Mouse (Mus musculus) olfactory bulb, adult 2 months (tissue): Measurements from ENCODE around the gene Zdhhc4.

Source experiments
- CTCF ChIP-seq: fragments of 200-500 bp; IDR thresholded peaks from 2 replicates; pipeline ENCODE4 v1.5.1; 2012; ENCODE audit warnings: low read depth, mild to moderate bottlenecking, low read length, moderate library complexity; ENCODE audit not compliant: insufficient read depth
- POLR2A ChIP-seq: fragments of 200-500 bp; IDR thresholded peaks from 2 replicates; pipeline ENCODE4 v1.6.1; 2012; ENCODE audit warnings: mild to moderate bottlenecking, low read depth, low read length, moderate library complexity; ENCODE audit not compliant: insufficient read depth

DNA sequence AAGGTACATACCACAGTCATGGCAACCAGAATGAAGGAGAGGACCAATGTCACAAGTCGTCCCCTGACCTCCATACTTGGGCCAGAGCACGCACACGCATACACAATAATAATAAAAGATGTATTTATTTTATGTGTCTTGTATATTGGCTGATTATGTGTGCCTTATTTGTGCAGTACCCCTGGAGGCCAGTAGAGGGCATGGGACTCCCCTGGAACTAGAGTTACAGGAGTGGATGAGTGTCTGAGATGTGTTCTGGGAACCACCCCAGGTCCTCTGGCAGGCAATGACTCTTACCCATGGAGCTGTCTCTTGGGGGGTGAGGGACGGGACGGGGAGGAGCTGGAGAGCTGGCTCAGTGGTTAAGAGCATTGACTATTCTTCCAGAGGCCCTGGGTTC, 30.9 kb upstream of the Zdhhc4 start:
- TF ChIP-seq CTCF = no peak
- no peak for TF ChIP-seq POLR2A
